Mouse (Mus musculus): ENCODE measurements at regions not wholly inside any gene's neighbourhood (a gene's known extent, or its start where the extent isn't known, plus 50 kb on each side); places are given as distances from the start of the nearest gene placed in this dataset.

DNA sequence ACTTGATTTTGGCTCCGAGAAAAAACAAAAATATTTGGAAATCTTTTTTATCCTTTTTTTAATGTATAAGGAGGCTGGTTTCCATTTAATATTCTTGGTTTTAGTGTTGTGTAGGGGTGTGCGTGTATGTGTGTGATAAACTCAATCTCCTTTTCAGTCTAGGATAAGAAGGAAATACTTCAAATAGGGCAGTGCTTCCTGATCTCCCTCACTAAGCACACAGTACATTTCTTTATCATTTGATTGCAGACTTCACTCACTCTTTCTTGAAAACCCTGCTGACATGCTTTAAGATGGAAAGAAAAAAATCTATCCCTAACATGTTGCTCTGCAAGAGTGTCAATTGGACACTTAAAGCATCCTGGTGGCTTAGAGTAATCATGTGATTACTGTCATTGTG, 927.3 kb downstream of the Basp1 start:
- Histone ChIP-seq H3K27ac (no peak overlapping the region), H3K36me3 (no peaks in the 10 kb centered on the region), H3K9me3 (no peaks in the 10 kb centered on the region), H3K4me2 (replicated peaks) (no peak overlapping the region), H3K4me3 (replicated peaks) (no peak overlapping the region), H3K9ac (no peak overlapping the region), H3K4me1 (replicated peaks) (no peaks in the 10 kb centered on the region), H3K27me3 (replicated peaks) (no peaks in the 10 kb centered on the region)
- ATAC-seq = no peak
- WGBS = 80% methylated on average over 2 of the region's 2 CpGs

DNA sequence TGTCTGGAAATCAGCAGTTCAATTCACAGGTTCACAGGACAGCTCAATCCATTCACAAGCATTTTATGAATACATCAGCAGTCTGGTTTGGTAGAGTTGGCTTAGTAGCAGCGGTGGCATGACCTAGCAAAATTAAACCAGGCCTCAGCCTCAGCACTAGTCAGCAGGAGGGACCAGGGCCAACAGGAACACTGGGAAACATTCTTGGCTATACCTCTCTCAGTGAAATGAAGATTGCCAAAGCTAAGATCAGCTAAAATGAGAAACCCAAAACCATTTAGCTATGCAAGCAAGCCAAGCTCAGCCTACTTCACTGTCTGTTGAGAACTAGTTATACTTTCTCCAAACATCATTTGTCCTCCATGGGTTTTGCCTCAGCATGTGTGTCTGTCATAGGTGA, 945.3 kb downstream of the Basp1 start:
- no peaks in the 10 kb centered on the region for H3K27me3 ChIP-seq (replicated peaks)
- 78% methylated on average over 1 of the region's 1 CpGs for WGBS
- no peaks in the 10 kb centered on the region for H3K4me1 ChIP-seq (replicated peaks)
- H3K9me3 ChIP-seq = no peaks in the 10 kb centered on the region
- no peak for ATAC-seq
- no peak overlapping the region for H3K27ac ChIP-seq
- H3K4me3 ChIP-seq (replicated peaks) = no peak overlapping the region
- H3K4me2 ChIP-seq (replicated peaks) = no peak overlapping the region
- no peak overlapping the region for H3K9ac ChIP-seq
- H3K36me3 ChIP-seq = no peaks in the 10 kb centered on the region

DNA sequence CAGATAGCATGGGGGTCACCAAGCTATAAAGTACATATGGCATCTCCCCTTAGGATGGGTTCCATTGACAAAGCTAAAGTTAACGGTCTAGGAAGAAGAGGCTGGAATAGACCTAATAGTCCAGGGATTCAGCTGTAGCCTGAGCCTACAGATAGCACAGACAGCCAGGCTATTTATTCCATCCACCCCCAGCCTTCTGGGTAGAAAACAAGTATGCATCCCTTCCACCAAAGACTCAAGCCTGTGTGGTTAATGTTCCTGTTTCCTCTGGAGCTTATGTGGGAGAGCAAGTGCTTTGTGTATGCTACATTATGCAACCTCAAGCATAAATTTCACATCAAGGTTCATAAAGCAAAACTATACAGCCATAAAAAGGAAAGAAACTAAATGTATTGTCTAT, 955.8 kb downstream of the Basp1 start:
- ATAC-seq = no peak

DNA sequence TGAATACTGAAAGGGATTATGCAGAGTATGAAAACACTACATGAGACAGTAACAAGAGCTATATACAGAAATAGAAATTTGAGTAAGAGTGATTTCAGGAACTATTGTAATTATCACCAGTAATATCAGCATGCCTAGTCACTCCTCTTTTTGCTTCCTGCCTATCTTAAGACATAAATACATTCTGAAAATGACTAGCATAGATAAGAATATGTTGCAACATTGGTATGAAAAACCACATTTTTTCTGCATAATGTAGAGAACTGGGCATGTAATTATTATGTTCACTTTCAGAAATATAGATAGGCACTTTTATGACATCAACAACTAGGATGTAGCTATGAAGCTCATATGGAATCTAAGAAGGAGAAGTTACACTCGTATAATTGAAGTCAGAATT, 980.5 kb downstream of the Basp1 start:
- Histone ChIP-seq H3K27me3 (replicated peaks) (no peaks in the 10 kb centered on the region), H3K4me2 (replicated peaks) (no peak overlapping the region), H3K36me3 (no peaks in the 10 kb centered on the region), H3K4me1 (replicated peaks) (no peaks in the 10 kb centered on the region), H3K4me3 (replicated peaks) (no peak overlapping the region), H3K27ac (no peak overlapping the region), H3K9ac (no peak overlapping the region), H3K9me3 (no peaks in the 10 kb centered on the region)
- WGBS = 75% methylated on average over 1 of the region's 1 CpGs
- ATAC-seq = no peak

More for the DNA sequence above, 955.8 kb downstream of the Basp1 start:
- no peak overlapping the region for H3K9ac ChIP-seq
- no peak overlapping the region for H3K4me2 ChIP-seq (replicated peaks)
- H3K27me3 ChIP-seq (replicated peaks) = no peaks in the 10 kb centered on the region
- H3K4me1 ChIP-seq (replicated peaks) = no peaks in the 10 kb centered on the region
- H3K9me3 ChIP-seq = no peaks in the 10 kb centered on the region
- 95% methylated on average over 1 of the region's 1 CpGs for WGBS
- H3K36me3 ChIP-seq = no peaks in the 10 kb centered on the region
- no peak overlapping the region for H3K4me3 ChIP-seq (replicated peaks)
- no peak overlapping the region for H3K27ac ChIP-seq

DNA sequence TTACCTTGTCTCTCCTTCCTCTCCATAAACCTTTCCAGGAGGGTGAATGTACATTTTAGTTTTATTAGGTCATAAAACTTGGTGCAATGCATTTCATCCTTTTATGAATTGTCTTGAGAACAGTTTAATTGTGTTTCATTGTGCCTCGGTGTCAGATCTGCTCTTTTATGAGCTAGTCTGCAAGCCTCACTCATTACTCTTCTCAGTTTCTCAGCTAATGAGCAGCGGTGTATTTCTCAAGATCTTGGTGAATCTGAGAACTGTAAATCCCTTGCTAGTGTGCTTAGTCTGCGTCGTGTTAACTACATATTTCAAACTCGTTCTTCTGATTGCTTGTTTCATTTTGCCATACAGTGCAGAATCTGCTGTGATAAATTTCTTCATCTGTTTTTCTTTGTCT, 984.4 kb downstream of the Basp1 start:
- Histone ChIP-seq H3K4me2 (replicated peaks) (no peak overlapping the region), H3K4me1 (replicated peaks) (no peaks in the 10 kb centered on the region), H3K36me3 (no peaks in the 10 kb centered on the region), H3K27ac (no peak overlapping the region), H3K4me3 (replicated peaks) (no peak overlapping the region), H3K9me3 (no peaks in the 10 kb centered on the region), H3K9ac (no peak overlapping the region), H3K27me3 (replicated peaks) (no peaks in the 10 kb centered on the region)
- WGBS = 51% methylated on average over 5 of the region's 5 CpGs
- no peak for ATAC-seq

DNA sequence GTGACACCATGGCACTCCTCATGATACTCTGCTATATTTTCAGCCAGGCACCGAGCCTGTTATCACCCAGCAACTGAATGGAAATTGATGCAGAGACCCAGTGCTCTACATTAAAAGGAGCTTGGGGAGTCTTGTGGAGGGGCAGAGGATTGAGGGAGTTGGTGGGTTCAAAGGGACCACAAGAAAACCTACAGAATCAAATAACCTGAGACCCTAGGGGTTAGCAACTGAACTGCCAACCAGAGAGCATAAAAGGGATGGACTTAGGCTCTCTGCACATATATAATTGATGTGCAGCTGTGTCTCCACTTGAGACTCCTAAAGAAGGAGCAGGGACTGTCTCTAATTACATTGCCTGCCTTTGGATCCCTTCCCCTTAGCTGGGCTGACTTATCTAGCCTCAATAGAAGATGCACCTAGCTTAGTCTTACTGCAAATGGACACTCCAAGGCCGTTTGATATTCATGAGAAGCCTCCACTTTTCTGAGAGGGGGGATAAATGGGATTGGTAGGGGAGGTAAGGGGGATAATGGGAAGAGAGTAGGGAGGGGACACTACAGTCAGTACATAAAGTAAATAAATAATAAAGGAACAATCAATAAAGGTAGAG, 991.1 kb downstream of the Basp1 start:
- H3K4me3 ChIP-seq (replicated peaks) = no peak overlapping the region
- H3K4me1 ChIP-seq (replicated peaks) = no peaks in the 10 kb centered on the region
- WGBS = 78% methylated on average over 2 of the region's 2 CpGs
- ATAC-seq = no peak
- no peak overlapping the region for H3K27ac ChIP-seq
- no peaks in the 10 kb centered on the region for H3K9me3 ChIP-seq
- no peaks in the 10 kb centered on the region for H3K27me3 ChIP-seq (replicated peaks)
- no peaks in the 10 kb centered on the region for H3K36me3 ChIP-seq
- H3K4me2 ChIP-seq (replicated peaks) = no peak overlapping the region
- no peak overlapping the region for H3K9ac ChIP-seq

DNA sequence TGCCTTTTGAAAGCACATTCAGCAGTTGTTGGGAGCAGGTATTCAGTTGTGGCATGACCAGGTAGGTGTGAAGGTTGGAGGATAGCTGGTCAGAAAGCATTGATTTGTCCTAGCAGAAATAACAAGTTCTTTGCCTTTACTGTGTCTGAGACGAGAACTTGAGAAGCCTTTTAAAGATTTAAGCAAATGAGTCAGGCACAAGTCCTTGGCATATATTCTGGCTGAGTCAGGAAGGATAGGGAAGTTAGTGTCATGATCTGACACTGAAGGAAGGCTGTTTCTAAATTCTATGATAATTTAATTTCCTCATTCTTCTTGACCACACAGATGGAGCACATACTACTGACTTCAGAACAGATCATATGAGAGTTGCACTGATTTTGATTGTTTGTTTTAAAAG, 993.8 kb downstream of the Basp1 start:
- Histone ChIP-seq H3K9ac (no peak overlapping the region), H3K27me3 (replicated peaks) (no peaks in the 10 kb centered on the region)
- WGBS = 72% methylated on average over 1 of the region's 1 CpGs

DNA sequence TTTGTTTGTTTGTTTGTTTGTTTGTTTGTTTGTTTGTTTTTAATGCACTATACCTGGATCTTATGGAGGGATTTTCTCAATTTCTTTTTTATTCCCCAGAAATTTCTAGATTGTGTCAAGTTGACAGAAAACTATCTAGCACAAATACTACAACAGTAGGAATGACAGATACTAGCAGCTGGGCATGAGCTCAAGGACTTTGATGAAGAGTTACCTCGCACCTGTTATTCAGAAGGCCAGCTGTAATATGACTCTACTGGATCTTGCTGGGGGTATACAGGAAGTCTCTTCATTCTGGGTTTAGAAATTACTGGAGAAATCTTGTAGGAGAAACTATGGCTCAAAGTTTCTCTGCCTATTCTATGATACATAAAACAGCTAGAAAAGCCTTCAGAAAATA, 994.4 kb downstream of the Basp1 start:
- Histone ChIP-seq H3K36me3 (no peaks in the 10 kb centered on the region), H3K4me1 (replicated peaks) (no peaks in the 10 kb centered on the region), H3K9ac (no peak overlapping the region), H3K4me2 (replicated peaks) (no peak overlapping the region), H3K9me3 (no peaks in the 10 kb centered on the region), H3K27ac (no peak overlapping the region), H3K27me3 (replicated peaks) (no peaks in the 10 kb centered on the region), H3K4me3 (replicated peaks) (no peak overlapping the region)
- WGBS = 79% methylated on average over 1 of the region's 1 CpGs
- no peak for ATAC-seq

More for the DNA sequence above, 993.8 kb downstream of the Basp1 start:
- no peaks in the 10 kb centered on the region for H3K4me1 ChIP-seq (replicated peaks)
- H3K4me2 ChIP-seq (replicated peaks) = no peak overlapping the region
- no peaks in the 10 kb centered on the region for H3K36me3 ChIP-seq
- no peak overlapping the region for H3K4me3 ChIP-seq (replicated peaks)
- no peak overlapping the region for H3K27ac ChIP-seq
- ATAC-seq = no peak
- H3K9me3 ChIP-seq = no peaks in the 10 kb centered on the region

DNA sequence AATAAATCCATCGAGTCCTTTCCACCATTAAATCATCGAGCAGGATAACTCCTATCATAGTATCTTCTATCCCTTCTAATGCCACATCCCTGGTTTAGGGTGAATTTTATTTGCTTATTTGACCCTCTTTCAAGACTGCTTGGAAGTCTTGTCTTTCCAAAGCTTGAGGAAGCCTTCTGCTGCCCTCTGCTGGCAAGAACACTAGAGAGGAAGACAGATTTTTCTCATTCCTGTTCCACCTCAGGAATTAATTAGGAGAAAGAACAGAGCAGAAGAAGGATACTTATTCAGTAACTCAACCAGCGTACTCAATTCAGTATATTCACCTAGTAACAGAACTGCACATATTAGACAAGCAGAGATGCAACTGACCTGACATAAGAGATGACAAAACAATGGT, 1005.9 kb downstream of the Basp1 start:
- Histone ChIP-seq H3K27ac (no peak overlapping the region), H3K4me2 (replicated peaks) (no peak overlapping the region), H3K27me3 (replicated peaks) (no peaks in the 10 kb centered on the region), H3K4me1 (replicated peaks) (no peaks in the 10 kb centered on the region), H3K4me3 (replicated peaks) (no peak overlapping the region), H3K9me3 (no peaks in the 10 kb centered on the region), H3K9ac (no peak overlapping the region), H3K36me3 (no peaks in the 10 kb centered on the region)
- 54% methylated on average over 3 of the region's 3 CpGs for WGBS
- ATAC-seq = no peak

DNA sequence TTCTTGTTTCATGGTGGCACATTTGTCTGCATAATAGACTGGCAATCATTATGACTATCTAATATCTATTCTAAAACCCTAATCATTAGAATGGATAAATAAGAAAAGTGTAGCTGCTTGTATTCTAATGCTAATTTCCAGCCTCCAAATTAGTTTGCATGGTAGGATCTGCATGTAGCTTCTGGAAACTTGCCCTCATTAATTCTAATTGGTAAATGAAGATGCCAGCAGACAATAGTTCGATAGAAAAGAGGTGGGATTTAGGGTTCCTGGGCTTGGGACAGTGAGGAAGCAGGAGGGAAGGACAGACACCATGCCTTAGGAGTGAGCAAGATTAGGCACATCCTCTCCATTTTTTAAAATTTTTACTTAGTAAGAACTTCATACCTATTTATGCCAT, 1008.3 kb downstream of the Basp1 start:
- 79% methylated on average over 1 of the region's 1 CpGs for WGBS
- Histone ChIP-seq H3K9ac (no peak overlapping the region), H3K36me3 (no peaks in the 10 kb centered on the region), H3K27me3 (replicated peaks) (no peaks in the 10 kb centered on the region), H3K4me2 (replicated peaks) (no peak overlapping the region), H3K4me3 (replicated peaks) (no peak overlapping the region), H3K27ac (no peak overlapping the region), H3K4me1 (replicated peaks) (no peaks in the 10 kb centered on the region), H3K9me3 (no peaks in the 10 kb centered on the region)
- ATAC-seq = no peak

DNA sequence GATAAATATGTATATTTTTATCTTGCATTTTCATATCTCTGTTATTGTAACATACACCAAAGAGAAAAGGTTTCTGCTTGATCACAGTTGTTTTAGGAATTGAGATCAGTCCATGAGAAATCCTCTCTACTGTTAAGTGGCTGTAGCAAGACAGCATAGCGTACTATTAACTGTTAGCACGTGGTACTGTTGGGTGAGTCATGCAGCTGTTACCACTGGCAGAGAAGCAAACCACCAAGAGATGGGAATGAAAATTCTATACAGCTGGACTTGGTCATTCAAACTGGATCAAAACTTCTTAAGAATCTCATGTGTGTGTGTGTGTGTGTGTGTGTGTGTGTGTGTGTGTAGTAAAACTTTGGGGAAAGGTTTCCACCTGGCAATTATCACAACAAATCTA, 1013.5 kb downstream of the Basp1 start:
- ATAC-seq = no peak
- H3K27me3 ChIP-seq (replicated peaks) = no peaks in the 10 kb centered on the region
- no peak overlapping the region for H3K4me2 ChIP-seq (replicated peaks)
- WGBS = 88% methylated on average over 2 of the region's 2 CpGs
- no peaks in the 10 kb centered on the region for H3K36me3 ChIP-seq
- no peaks in the 10 kb centered on the region for H3K4me1 ChIP-seq (replicated peaks)
- H3K4me3 ChIP-seq (replicated peaks) = no peak overlapping the region
- H3K9me3 ChIP-seq = no peaks in the 10 kb centered on the region
- H3K27ac ChIP-seq = no peak overlapping the region
- no peak overlapping the region for H3K9ac ChIP-seq

DNA sequence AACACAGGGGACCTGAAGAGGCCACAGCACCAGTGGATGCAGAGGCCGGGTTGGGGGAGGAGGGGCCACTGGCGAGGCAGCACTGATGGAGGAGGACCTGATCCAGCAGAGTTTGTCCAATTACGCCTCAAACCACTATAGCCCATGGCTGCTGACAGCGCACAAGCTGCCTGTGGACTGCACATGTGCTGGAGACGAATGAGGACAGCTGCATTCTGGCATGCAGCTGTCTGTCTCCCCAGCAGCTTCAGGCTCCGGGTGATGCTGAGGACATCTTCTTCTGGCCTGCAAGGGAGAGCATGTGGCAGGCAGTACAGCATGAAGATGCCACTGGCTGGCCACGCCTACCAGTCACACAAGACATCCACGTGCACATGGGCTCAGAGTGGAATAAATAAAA, 1055.2 kb downstream of the Basp1 start:
- H3K4me2 ChIP-seq (replicated peaks) = no peak overlapping the region
- no peak overlapping the region for H3K27ac ChIP-seq
- no peaks in the 10 kb centered on the region for H3K27me3 ChIP-seq (replicated peaks)
- H3K9ac ChIP-seq = no peak overlapping the region
- H3K36me3 ChIP-seq = no peaks in the 10 kb centered on the region
- no peak overlapping the region for H3K4me3 ChIP-seq (replicated peaks)
- no peaks in the 10 kb centered on the region for H3K4me1 ChIP-seq (replicated peaks)
- no peaks in the 10 kb centered on the region for H3K9me3 ChIP-seq
- WGBS = 82% methylated on average over 8 of the region's 8 CpGs
- ATAC-seq = no peak

DNA sequence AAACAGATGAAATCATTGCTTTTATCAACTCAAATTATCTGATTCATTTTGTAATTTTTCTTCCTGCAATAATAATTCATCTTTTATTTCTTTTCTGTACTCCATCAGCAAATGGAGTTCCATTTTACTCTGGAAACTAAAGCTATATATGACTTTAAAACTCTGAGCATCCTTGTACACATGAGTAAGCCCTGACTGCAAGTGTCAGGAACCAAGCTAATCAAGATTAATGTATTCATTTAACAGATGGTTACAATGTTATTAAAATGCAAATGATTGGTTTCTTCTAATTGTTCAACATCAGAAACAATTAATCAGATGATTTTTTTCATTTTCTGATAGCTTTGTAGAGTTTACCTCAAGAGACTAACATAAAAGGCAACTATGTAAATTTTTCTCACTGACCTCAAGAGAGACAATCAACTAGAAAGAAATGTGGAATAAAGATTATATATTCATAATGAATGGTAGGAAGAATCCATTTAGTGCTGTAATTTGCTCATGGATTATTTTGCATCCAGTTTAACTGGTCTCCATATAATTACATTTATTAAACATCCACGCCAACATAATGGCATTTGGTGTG, 1064.5 kb downstream of the Basp1 start:
- Histone ChIP-seq H3K4me2 (replicated peaks) (no peak overlapping the region), H3K4me1 (replicated peaks) (no peaks in the 10 kb centered on the region), H3K9me3 (no peaks in the 10 kb centered on the region), H3K9ac (no peak overlapping the region), H3K36me3 (no peaks in the 10 kb centered on the region), H3K4me3 (replicated peaks) (no peak overlapping the region), H3K27ac (no peak overlapping the region), H3K27me3 (replicated peaks) (no peaks in the 10 kb centered on the region)
- WGBS = 79% methylated on average over 1 of the region's 1 CpGs
- no peak for ATAC-seq
